Mouse (Mus musculus): ENCODE measurements at regions not wholly inside any gene's neighbourhood (a gene's known extent, or its start where the extent isn't known, plus 50 kb on each side); places are given as distances from the start of the nearest gene placed in this dataset.
A peak's percentile ranks its signal among the peaks of the same experiment; 100 is the strongest.

DNA sequence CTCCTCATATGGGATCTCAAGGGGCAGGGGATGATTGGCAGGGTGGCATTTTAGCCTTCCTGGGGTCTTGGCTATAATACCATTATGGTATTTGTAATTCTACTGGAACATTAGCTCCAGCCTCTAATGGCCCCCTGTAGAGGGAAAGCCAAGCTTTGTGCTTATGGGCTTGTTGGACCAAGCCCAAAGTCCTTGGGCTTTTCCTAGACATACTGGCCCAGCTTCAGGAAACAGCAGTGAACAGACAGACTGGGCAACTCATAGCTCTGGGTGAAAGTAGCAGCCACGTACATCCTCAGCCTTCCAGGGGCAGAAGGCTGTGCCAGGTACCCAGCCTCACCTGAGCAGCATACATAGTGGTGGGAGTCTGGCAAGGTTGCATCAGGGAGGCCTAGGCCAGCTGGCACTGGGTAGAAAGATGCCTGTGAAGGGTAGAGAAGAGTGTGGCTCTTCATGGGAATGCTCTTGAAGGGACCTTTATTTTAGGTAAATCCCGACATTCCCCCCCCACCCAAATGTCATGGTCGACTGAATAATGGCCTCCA lies 108.1 kb upstream of the Neo1 start:
- DNase-seq, result peak; percentile 55

DNA sequence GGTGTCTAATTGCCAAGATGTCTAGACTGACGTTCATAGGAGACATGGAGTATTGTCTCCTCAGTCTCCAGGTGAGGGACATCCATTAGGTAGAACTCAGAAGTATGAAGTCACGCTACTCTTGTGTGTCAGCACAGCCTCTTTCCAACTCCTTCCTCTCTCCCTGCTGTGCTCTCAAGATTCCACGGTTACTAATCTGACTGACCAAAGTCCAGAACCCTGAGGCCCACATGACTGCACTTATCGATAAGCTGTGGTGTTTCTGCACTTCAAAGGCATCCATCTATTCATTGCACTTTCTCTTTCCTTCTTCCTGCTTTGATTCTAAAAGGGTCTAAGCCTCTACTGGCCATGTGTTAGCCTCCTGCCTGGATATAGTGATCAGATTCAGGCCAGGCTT lies 107.4 kb upstream of the Neo1 start:
- peak; percentile 50 for DNase-seq

GRCm38 (mm10) chr9:59134171-59135041 lies 98.2 kb upstream of the Neo1 start:
- peak; percentile 92 for DNase-seq

- peak; percentile 90 for DNase-seq
These were observed 93.6 kb upstream of the Neo1 start for GRCm38 (mm10) chr9:59129699-59130340.

- peak; percentile 87 for DNase-seq
These were observed 93.0 kb upstream of the Neo1 start for GRCm38 (mm10) chr9:59129252-59129651.

DNA sequence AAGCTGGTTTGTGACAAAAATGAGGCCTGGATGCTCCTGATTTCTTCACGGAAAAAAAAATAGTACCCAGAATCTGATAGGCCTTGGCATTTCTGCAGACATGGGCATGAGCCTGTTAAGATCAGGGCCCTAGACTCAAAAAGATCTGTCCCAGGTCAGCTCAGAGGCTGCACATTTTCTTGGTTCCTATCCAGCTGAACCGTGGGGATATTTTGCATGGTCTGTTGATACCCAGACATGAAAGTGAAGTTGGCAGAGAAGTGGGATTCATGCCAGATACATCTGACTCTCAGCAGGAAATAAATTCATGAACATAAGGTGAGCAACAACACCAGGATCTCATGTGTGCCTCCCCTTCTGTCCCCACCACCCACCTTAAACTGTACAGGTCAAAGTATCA lies 91.8 kb upstream of the Neo1 start:
- peak; percentile 53 for DNase-seq

DNA sequence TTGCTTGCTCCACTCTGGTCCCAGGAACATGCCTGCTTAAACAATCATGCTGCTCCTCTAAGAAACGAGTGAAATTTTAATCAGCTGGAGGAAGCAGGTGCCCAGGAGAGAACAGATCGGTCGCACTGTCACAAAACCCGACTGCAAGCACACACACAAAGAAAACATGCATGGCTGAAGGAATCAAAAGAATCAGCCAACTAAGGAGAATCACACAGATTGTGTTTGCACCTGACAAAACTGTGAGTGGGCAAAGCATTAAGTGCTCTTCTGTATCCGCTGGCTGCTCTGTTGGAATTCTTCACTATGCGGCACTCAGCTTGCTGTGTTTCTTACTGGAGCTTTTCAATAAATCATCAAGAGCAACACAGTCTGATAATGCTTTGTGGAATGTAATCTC lies 89.6 kb upstream of the Neo1 start:
- peak; percentile 60 for DNase-seq

DNA sequence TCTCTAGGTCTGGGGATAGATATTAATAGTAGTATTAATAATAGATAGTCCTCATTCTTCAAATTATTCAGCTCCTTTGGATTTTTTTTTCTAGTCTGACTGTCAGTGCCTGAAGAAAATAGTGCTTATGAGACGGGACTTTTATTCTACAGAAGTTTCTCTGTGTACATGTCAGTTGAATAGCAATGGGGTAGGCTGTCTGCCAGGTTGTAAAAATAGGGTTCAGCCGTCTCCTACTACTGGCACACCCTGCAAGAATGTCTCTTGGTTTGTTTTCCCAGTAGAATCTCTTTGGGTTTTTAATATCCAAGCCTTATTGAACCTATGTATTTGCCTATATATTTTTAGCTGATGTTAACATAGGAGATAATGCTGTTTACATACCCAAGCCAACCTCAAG lies 80.3 kb upstream of the Neo1 start:
- DNase-seq, result peak; percentile 91

DNA sequence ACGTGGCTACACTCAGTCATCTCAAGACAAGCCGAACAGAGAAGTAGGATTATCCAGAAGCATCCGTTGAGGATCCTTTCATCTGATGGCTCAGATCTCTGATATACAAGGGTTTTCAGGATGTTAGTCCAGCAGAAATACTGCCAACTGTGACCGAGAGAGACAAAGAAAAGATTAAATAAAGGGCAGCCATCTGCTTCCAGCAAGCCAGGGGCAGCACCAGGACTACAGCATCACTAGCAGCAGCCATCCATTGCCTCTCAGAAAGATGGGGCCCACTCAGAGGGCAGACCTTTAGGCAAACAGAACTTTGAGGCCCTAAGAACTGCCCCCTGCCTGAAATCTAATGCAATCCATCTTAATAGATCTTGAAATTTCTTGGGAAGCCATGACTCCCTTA lies 77.6 kb upstream of the Neo1 start:
- peak; percentile 59 for DNase-seq

DNA sequence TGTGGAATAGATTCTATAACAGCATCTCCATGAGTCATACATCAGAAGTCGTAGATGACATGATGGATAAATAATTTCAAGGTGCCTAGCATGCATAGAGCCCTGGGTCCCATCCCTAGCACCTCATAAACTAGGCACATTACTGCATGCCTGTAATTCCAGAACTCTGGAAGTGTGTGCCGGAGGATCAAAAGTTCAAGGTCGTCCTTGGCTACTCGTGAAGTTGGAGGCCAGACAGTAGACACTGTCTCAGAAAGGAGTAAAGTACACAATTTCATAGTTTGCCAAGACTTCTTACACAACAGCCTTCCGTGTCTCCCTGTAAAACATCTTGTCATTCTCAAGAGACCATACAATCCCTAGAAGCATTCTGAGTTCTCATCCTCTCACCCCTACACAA lies 63.5 kb upstream of the Neo1 start:
- no peak for DNase-seq

DNA sequence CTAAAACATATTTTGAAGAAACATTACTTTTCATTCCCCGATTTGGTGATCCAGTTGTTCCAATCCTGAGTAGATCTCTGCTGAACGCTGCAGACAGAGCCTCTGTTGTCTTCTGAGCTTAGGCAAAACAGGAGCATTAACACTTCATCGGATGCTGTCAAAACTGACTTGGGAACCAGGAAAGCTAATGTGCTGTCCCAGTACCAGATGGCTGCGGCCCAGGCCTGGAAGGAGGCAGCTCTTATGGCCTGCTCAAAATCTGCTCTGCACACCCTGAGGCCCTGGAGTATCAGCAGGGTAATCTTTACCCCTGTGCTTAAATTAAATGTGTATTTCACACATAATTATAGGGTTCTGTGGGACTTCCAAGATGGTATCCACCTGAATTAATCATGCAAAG lies 61.3 kb upstream of the Neo1 start:
- no peak for DNase-seq

- DNase-seq, result no peak
These were observed 60.5 kb upstream of the Neo1 start for GRCm38 (mm10) chr9:59096551-59097268.

GRCm38 (mm10) chr9:59095626-59096025 lies 59.4 kb upstream of the Neo1 start:
- DNase-seq, result no peak

DNA sequence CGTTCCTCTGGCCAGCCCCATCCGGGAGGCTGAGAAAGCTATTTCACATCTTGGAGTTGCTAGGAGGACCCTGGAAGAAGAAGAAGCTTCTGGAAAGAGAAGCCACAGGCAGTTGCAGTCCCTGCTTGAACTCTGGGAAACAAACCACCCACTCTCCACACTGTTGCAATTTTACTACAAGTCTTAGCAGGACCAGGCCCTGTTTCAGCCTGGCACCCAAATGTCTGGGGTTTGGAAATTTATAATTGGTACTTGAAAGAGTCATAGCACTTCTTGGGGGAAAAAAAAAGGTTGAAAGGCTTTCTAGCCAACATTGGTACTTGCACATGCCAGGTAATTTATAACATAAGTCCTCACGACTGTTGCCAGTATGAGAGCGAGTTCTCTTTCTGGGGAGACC lies 57.9 kb upstream of the Neo1 start:
- DNase-seq, result no peak

GRCm38 (mm10) chr9:59091179-59091578 lies 54.9 kb upstream of the Neo1 start:
- peak; percentile 92 for DNase-seq

DNA sequence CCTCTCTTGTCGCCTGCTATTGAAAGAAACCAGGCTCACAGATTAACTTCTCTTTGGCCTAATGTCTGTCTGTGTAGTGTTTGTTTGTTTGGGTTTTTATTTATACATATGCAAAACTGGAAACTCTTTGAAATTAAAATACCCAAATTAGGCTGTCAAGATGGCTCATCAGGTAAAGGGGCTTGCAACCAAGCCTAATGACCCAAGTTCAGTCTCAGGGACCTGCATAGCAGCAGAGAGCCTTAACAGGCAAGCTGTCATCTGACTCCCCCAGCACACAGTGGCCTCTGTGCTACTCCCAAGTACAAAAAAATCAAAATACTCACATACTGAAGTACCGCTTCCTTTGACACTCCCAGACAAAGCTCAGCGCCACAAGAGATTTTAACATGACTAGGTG lies 51.5 kb upstream of the Neo1 start:
- DNase-seq, result no peak

DNA sequence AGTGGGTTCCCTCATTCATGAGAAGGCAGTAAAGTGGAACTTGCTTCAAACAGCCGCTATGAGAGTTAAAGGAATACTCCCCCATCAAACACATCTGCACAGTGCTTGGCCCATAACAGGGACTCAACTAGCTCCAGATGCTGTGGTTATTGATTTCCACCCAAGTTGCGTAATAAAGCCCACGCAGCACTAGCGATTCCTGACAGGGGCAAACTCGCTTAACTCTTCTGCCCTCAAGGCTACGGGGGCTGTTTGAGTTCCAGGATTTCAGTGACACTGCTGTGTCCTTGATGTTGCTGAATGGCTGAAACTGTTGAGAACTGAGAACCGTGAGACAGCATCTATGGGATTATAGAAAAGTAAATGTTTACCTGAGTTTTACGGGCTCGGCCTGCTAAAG lies 50.9 kb upstream of the Neo1 start:
- peak; percentile 84 for DNase-seq

- DNase-seq, result peak; percentile 69
These were observed 50.4 kb upstream of the Neo1 start for GRCm38 (mm10) chr9:59086556-59087102.

Measured in heart, adult 11 months (tissue).